9 mouse cellular contexts compared by ENCODE assay signal in genomic region chr11:97018583-97019344, GRCm38 (mm10). TPM values are rescaled to one million over a fixed set of nuclear protein-coding genes. Genes with fewer than 3 reads are reported as not detected.
A peak's percentile ranks its signal among the peaks of the same experiment; 100 is the strongest.
DNase-seq lines count a peak whose midpoint lies in the region; ATAC-seq and TF ChIP-seq lines count a peak whose summit lies in the region.
"Had no signal": no experiment of that assay in that cellular context is flagged by ENCODE, and none has a peak within 500 bp of the region (broad histone marks: within the 10 kb centered on the region; RNA-seq: fewer than 3 reads in every experiment).

No protein-coding gene starts in this region.

- no peak for DNase-seq in kidney, postnatal 0 days (ENCODE audit: low spot score)
- no peak for DNase-seq in kidney, adult 18-20 months
- peak; percentile 71 for DNase-seq in embryonic facial prominence, embryonic 10.5 days (ENCODE audit: low spot score)
- DNase-seq in kidney, postnatal 10 days = peak; percentile 53
- DNase-seq in naive thymus-derived CD4-positive, alpha-beta T cell, adult 2 months (ENCODE audit: low read depth) = peak; percentile 70
- DNase-seq in left cerebral cortex, postnatal 14 days (ENCODE audit: low spot score in 2 of 2) = no peak
- no peak for DNase-seq in right cerebral cortex, postnatal 10 days (ENCODE audit: low spot score in 2 of 2)
- no peak for DNase-seq in left cerebral cortex, adult 9 months (ENCODE audit: low spot score in 2 of 2)

- 4% methylated on average over 49 of the region's 68 CpGs for WGBS in kidney, postnatal 0 days
- WGBS in embryonic facial prominence, embryonic 10.5 days = under 1% methylated on average over 68 of the region's 68 CpGs

- H3K9ac ChIP-seq in kidney, postnatal 0 days (ENCODE audit: low read depth, low read length) = peak overlapping the region; percentile 47; the same call in 1 of the 2 replicates

- no peak for ATAC-seq in kidney, postnatal 0 days (replicated peaks; ENCODE audit: low FRiP score, low read depth)

- intact Hi-C loops in left cerebral cortex, postnatal 14 days (cut with DNase I) = loop anchor here (10.0 kb wide), 1 partner anchor 734 kb away; the partner anchor contains the start of genes Hoxb7 and Hoxb8

- H3K27me3 ChIP-seq in kidney, postnatal 0 days (ENCODE audit: insufficient read depth, low read length) = peaks cover 55% of the 10 kb centered on the region
- peaks cover 100% of the 10 kb centered on the region for H3K27me3 ChIP-seq in embryonic facial prominence, embryonic 10.5 days (replicated peaks; ENCODE audit: low read depth, poor library complexity, severe bottlenecking)

- H3K27ac ChIP-seq in kidney, postnatal 0 days = no peak overlapping the region
- H3K27ac ChIP-seq in embryonic facial prominence, embryonic 10.5 days (replicated peaks) = peak overlapping the region; percentile 77

- H3K4me2 ChIP-seq in kidney, postnatal 0 days (ENCODE audit: low read length) = peak overlapping the region; percentile 63

- no peak for TF ChIP-seq CTCF in kidney, postnatal 0 days (IDR thresholded peaks at IDR 0.05; ENCODE audit: low read depth)

- peaks cover 23% of the 10 kb centered on the region for H3K4me1 ChIP-seq in kidney, postnatal 0 days (replicated peaks; ENCODE audit: insufficient read depth, low read length)
- H3K4me1 ChIP-seq in embryonic facial prominence, embryonic 10.5 days = peaks cover 43% of the 10 kb centered on the region

- peak overlapping the region; percentile 40 for H3K4me3 ChIP-seq in kidney, postnatal 0 days (replicated peaks; ENCODE audit: low read depth, low read length)
- H3K4me3 ChIP-seq in embryonic facial prominence, embryonic 10.5 days = peak overlapping the region; percentile 57

- no peaks in the 10 kb centered on the region for H3K36me3 ChIP-seq in kidney, postnatal 0 days (ENCODE audit: insufficient read depth, low read length)
- H3K36me3 ChIP-seq in embryonic facial prominence, embryonic 10.5 days (replicated peaks) = no peaks in the 10 kb centered on the region

- no peaks in the 10 kb centered on the region for H3K9me3 ChIP-seq in kidney, postnatal 0 days (replicated peaks; ENCODE audit: low read length)
- H3K9me3 ChIP-seq in embryonic facial prominence, embryonic 10.5 days = no peaks in the 10 kb centered on the region

RNA-seq across cellular contexts. Expression of gene Sp6, which starts 5.6 kb away (rescaled TPM):
- polyA plus RNA-seq in kidney, postnatal 0 days (2015; fragmentation: Nextera tagmentation; extraction: Ambion mirVana) = 1.5 and 2.0 TPM in 2 replicates
- 4.4 and 7.4 TPM in 2 replicates for polyA plus RNA-seq in embryonic facial prominence, embryonic 10.5 days (2016; fragmentation: Nextera tagmentation; extraction: Ambion mirVana)
- total RNA-seq in left cerebral cortex, postnatal 14 days (2021) = 1 to 10 TPM; 2.6 to 2.7 TPM
- total RNA-seq: neutrophil, adult 5-6 weeks had no signal

RNA-seq across cellular contexts. Expression of gene Scrn2, which starts 11.0 kb away (rescaled TPM):
- 41.6 and 46.6 TPM in 2 replicates for polyA plus RNA-seq in kidney, postnatal 0 days (2015; fragmentation: Nextera tagmentation; extraction: Ambion mirVana)
- polyA plus RNA-seq in embryonic facial prominence, embryonic 10.5 days (2016; fragmentation: Nextera tagmentation; extraction: Ambion mirVana) = 43.5 and 43.8 TPM in 2 replicates
- 1 to 10 TPM; 2.7 to 3.0 TPM for total RNA-seq in left cerebral cortex, postnatal 14 days (2021)

RNA-seq across cellular contexts. Expression of gene Lrrc46, which starts 22.4 kb away (rescaled TPM):
- 1.0 and 1.2 TPM in 2 replicates for polyA plus RNA-seq in kidney, postnatal 0 days (2015; fragmentation: Nextera tagmentation; extraction: Ambion mirVana)
- 1.2 TPM in 2 replicates for polyA plus RNA-seq in embryonic facial prominence, embryonic 10.5 days (2016; fragmentation: Nextera tagmentation; extraction: Ambion mirVana)
- total RNA-seq in left cerebral cortex, postnatal 14 days (2021) = under 1 TPM; 0.26 to 0.74 TPM

RNA-seq across cellular contexts. Expression of gene Mrpl10, which starts 22.6 kb away (rescaled TPM):
- polyA plus RNA-seq in kidney, postnatal 0 days (2015; fragmentation: Nextera tagmentation; extraction: Ambion mirVana) = 71.9 and 79.6 TPM in 2 replicates
- 86.6 and 89.9 TPM in 2 replicates for polyA plus RNA-seq in embryonic facial prominence, embryonic 10.5 days (2016; fragmentation: Nextera tagmentation; extraction: Ambion mirVana)
- total RNA-seq in left cerebral cortex, postnatal 14 days (2021) = 10 to 100 TPM; 69.0 to 69.8 TPM

RNA-seq across cellular contexts. Expression of gene Osbpl7, which starts 31.7 kb away (rescaled TPM):
- 6.6 and 7.6 TPM in 2 replicates for polyA plus RNA-seq in kidney, postnatal 0 days (2015; fragmentation: Nextera tagmentation; extraction: Ambion mirVana)
- polyA plus RNA-seq in embryonic facial prominence, embryonic 10.5 days (2016; fragmentation: Nextera tagmentation; extraction: Ambion mirVana) = 9.7 and 10.0 TPM in 2 replicates
- total RNA-seq in left cerebral cortex, postnatal 14 days (2021) = 10 to 100 TPM; 10.5 to 12.3 TPM

Comparison
In these comparisons a context has a peak if more than half of its experiments do, and no peak if none do; other contexts are left out.
1. DNase-seq: peak in embryonic facial prominence, embryonic 10.5 days (single experiment), kidney, postnatal 10 days (single experiment) and naive thymus-derived CD4-positive, alpha-beta T cell, adult 2 months (single experiment); none in kidney, postnatal 0 days (single experiment), kidney, adult 18-20 months (single experiment), left cerebral cortex, postnatal 14 days (0 of 2), right cerebral cortex, postnatal 10 days (0 of 2) and left cerebral cortex, adult 9 months (0 of 2).